Mouse (Mus musculus) thymus, adult 2 months (tissue): ENCODE results near the gene Lrrc3c.

ENCODE experiments used
- CTCF ChIP-seq: fragments of 200-500 bp; IDR thresholded peaks from 2 replicates; pipeline ENCODE4 v1.5.1; 2012; ENCODE audit warnings: mild to moderate bottlenecking, control low read depth, low read length, moderate library complexity, borderline replicate concordance; ENCODE audit not compliant: control insufficient read depth, poor library complexity, insufficient read depth; ENCODE audit errors: extremely low read depth
- POLR2A ChIP-seq: fragments of 200-500 bp; IDR thresholded peaks from 2 replicates; pipeline ENCODE4 v1.6.1; 2012; ENCODE audit warnings: mild to moderate bottlenecking, low read length, control low read depth, moderate library complexity; ENCODE audit not compliant: control insufficient read depth, poor library complexity, insufficient read depth; ENCODE audit errors: extremely low read depth

- TF ChIP-seq POLR2A (no peak), CTCF (no peak)
Observed at GRCm38 (mm10) chr11:98646459-98646858, 48.4 kb downstream of the Lrrc3c start, which contains the start of gene Gsdma2.
